Mouse (Mus musculus): ENCODE data around the gene Syt2.

The Syt2 gene

DNA sequence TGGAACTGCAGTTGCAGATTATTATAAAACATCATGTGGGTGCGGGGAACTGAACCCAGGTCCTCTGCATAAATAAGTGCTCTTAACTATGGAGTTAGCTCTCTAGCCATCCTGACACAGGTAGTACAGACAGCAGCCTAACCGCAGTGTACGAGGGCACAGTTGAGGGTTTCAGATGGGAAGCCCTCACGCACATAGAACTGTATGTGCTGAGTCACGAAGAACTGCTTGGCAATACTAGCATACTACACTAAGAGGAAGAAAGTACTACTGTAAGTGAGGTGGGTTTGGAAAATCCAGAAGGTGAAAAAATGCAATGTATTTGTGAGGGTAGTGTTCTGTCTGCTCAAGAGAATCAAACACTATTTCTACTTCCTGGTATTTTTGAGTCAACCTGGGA is 123.8 kb downstream of the Syt2 start:
- CTCF ChIA-PET = no interaction called here
- POLR2A ChIA-PET = interaction anchor here in 2 of 4 experiments (0.8 to 1.6 kb wide), 3 partner anchors 13 to 69 kb away, joined by 4 read pairs; no protein-coding TSS in a partner anchor

DNA sequence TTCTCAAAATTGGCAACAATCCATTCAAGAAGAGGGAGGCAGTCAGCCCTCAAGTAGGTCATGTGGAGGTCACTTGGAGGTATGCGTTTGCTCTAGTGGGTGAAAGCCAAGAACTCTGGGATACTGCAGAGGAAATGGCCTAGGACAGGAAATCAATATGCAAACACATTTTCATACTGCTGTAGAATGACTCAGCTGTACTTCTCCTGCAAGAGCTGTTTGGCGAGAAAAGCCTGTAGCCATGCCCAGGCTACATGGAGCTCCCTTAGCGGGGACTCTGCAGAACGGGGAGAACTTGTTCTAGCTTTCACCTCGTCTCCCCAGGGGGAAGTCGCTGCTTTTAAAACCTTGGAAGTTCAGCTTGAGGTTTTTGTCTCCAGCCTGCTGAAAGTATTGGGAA is 124.9 kb downstream of the Syt2 start:
- ChIA-PET POLR2A (interaction anchor here in 2 of 4 experiments (0.6 to 1.6 kb wide), 6 partner anchors 10 to 70 kb away, joined by 3 to 4 read pairs (median 3); no protein-coding TSS in a partner anchor), CTCF (interaction anchor here in 1 of 4 experiments (0.5 to 0.6 kb wide), 2 partner anchors 331 to 359 kb away, joined by 3 read pairs; no protein-coding TSS in a partner anchor)

- ChIA-PET POLR2A (interaction anchor here in 2 of 4 experiments (0.6 to 1.6 kb wide), 5 partner anchors 11 to 71 kb away, joined by 3 to 4 read pairs (median 3); no protein-coding TSS in a partner anchor), CTCF (interaction anchor here in 1 of 4 experiments (0.5 to 0.6 kb wide), 2 partner anchors 330 to 358 kb away, joined by 3 read pairs; no protein-coding TSS in a partner anchor)
Observed at GRCm38 (mm10) chr1:134771999-134772398, 125.5 kb downstream of the Syt2 start.

GRCm38 (mm10) chr1:134772821-134773220 is 126.3 kb downstream of the Syt2 start:
- POLR2A ChIA-PET = interaction anchor here in 3 of 4 experiments (0.6 to 1.4 kb wide), 8 partner anchors 8 to 449 kb away, joined by 3 to 5 read pairs (median 3); no protein-coding TSS in a partner anchor
- CTCF ChIA-PET = interaction anchor here in 2 of 4 experiments (0.6 to 0.7 kb wide), 4 partner anchors 28 to 437 kb away, joined by 4 to 6 read pairs (median 4); no protein-coding TSS in a partner anchor

- CTCF ChIA-PET = interaction anchor here in 2 of 4 experiments (0.5 to 0.7 kb wide), 8 partner anchors 28 to 504 kb away, joined by 3 to 6 read pairs (median 4); partner anchors contain the start of gene Elf3 (in 1 of the 2)
- POLR2A ChIA-PET = interaction anchor here in 3 of 4 experiments (0.5 to 2.6 kb wide), 11 partner anchors 8 to 556 kb away, joined by 3 to 6 read pairs (median 3); partner anchors contain the start of gene Klhl12 (in 1 of the 3)
Observed at GRCm38 (mm10) chr1:134773256-134773655, 126.8 kb downstream of the Syt2 start.

GRCm38 (mm10) chr1:134774247-134774646 is 127.8 kb downstream of the Syt2 start:
- ChIA-PET CTCF (interaction anchor here in 2 of 4 experiments (0.8 to 2.0 kb wide), 2 partner anchors 29 to 69 kb away, joined by 3 to 6 read pairs; no protein-coding TSS in a partner anchor), POLR2A (interaction anchor here in 3 of 4 experiments (1.3 to 2.6 kb wide), 3 partner anchors 9 to 14 kb away, joined by 3 to 6 read pairs (median 4); no protein-coding TSS in a partner anchor)

GRCm38 (mm10) chr1:134774728-134775287 is 128.3 kb downstream of the Syt2 start:
- ChIA-PET CTCF (interaction anchor here in 2 of 4 experiments (0.8 to 2.0 kb wide), 4 partner anchors 15 to 331 kb away, joined by 3 to 6 read pairs (median 4); no protein-coding TSS in a partner anchor), POLR2A (interaction anchor here in 3 of 4 experiments (0.5 to 2.6 kb wide), 4 partner anchors 12 to 712 kb away, joined by 4 to 6 read pairs (median 4); no protein-coding TSS in a partner anchor)

GRCm38 (mm10) chr1:134775631-134776030 is 129.2 kb downstream of the Syt2 start:
- CTCF ChIA-PET = interaction anchor here in 2 of 4 experiments (0.6 to 2.0 kb wide), 5 partner anchors 8 to 330 kb away, joined by 3 to 8 read pairs (median 5); no protein-coding TSS in a partner anchor
- POLR2A ChIA-PET = interaction anchor here in 2 of 4 experiments (0.7 to 2.6 kb wide), 6 partner anchors 10 to 279 kb away, joined by 3 to 7 read pairs (median 5); no protein-coding TSS in a partner anchor

GRCm38 (mm10) chr1:134777201-134777885 is 130.9 kb downstream of the Syt2 start:
- ChIA-PET CTCF (interaction anchor here in 1 of 4 experiments (0.6 kb wide), 1 partner anchor 1816 kb away, joined by 3 read pairs; no protein-coding TSS in a partner anchor), POLR2A (interaction anchor here in 1 of 4 experiments (0.7 kb wide), 1 partner anchor 698 kb away, joined by 3 read pairs; no protein-coding TSS in a partner anchor)

DNA sequence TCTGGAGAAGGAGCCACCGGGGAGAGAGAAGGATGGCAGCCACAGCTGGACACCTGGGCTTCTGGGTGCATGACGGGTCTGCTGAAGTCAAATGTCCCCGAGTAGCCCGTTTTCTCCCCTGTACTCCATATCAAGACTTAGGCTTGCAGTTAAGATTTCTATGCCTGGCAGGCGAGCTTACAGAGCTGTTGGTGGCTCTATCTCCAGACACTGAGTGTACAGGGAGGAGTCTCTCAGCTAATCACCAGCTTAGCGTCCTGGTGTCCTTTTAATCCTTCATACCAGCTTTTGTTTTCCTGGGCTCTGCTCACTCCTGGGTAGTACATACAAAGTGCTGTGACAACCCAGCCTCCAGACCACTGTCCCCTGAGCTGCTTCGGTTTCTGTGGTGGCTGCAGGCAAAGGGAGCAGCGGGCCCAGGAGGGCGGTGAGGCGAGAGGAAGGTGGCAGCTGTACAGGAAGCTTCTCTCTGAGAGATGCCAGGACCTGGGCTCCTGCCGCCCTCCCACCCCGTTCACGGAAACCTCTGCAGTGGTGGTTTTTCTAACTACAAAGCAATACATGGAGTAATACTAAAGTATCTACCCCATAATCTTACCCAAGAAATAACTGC is 131.6 kb downstream of the Syt2 start:
- POLR2A ChIA-PET = interaction anchor here in 2 of 4 experiments (0.5 to 0.6 kb wide), 2 partner anchors 25 to 597 kb away, joined by 3 to 5 read pairs; partner anchors contain the start of gene Shisa4 (in 1 of the 2)
- CTCF ChIA-PET = interaction anchor here in 2 of 4 experiments (0.6 kb wide), 2 partner anchors 66 to 1815 kb away, joined by 3 to 4 read pairs; no protein-coding TSS in a partner anchor

- CTCF ChIA-PET = no interaction called here
- POLR2A ChIA-PET = interaction anchor here in 1 of 4 experiments (1.6 kb wide), 1 partner anchor 12 kb away, joined by 4 read pairs; no protein-coding TSS in a partner anchor
Observed at GRCm38 (mm10) chr1:134782797-134783196, 136.3 kb downstream of the Syt2 start.

DNA sequence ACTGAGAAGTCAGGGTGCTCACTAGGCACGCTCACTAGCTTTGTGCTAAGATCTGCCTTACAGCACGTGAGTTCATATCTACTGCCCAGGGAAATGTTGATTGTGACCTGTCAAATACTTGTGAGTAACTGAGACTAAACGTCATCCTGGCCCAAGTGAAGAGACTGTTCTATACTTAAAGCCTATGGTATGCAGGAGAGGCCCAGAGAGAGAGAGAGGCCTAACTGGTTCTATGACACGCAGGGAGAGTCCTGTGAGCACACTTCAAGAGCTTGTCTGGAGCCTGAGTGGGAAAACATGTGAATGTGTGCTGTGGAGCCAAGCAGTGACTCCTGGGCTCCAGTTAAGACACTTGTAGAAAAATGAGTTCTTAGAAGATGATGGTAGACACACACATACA is 137.5 kb downstream of the Syt2 start:
- POLR2A ChIA-PET = interaction anchor here in 1 of 4 experiments (1.6 kb wide), 1 partner anchor 13 kb away, joined by 4 read pairs; no protein-coding TSS in a partner anchor

DNA sequence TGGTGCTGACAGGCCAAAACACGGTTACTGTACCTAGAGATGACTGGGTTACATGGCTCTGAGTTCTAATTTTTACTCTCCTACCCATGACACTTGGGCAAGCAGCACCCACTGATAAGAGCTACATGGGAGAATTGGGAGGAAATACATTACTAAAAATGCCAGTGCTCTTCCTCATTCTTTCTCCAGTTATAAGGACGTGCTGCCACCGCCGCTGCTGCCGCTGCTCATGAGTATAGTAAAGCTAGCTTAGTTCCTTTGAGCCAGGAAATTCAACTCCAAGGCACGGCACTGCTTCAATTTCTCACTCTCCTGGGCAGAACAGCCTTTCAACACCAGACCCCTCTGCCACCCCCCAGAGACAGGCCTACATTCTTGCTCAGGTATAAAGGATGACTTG is 138.0 kb downstream of the Syt2 start:
- CTCF ChIA-PET = no interaction called here
- POLR2A ChIA-PET = no interaction called here

More for the DNA sequence above, 137.5 kb downstream of the Syt2 start:
- CTCF ChIA-PET = no interaction called here

GRCm38 (mm10) chr1:134784911-134785310 is 138.4 kb downstream of the Syt2 start:
- POLR2A ChIA-PET = no interaction called here
- CTCF ChIA-PET = no interaction called here

DNA sequence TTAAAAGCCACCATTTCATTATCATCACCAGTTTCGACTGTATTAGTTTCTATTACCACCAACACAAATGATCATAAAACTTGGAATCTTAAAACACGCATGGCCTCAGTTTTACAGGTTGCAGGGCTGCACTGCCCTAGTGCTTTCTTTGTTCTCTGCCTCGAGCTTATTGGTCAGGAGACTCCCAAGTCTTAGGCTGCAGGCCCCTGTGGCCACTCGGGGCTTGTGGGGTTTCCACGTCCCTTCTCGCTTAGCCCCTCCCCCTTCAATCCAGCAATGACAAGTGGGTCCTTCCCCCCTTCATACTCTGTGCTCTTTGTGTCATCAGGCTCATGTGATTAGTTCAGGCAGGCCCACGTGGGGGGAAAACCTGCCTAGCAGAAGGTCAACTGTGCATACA is 141.6 kb downstream of the Syt2 start:
- ChIA-PET CTCF (interaction anchor here in 1 of 4 experiments (0.6 kb wide), 1 partner anchor 579 kb away, joined by 3 read pairs; no protein-coding TSS in a partner anchor), POLR2A (interaction anchor here in 2 of 4 experiments (0.7 to 0.8 kb wide), 2 partner anchors 12 to 17 kb away, joined by 3 to 4 read pairs; no protein-coding TSS in a partner anchor)

GRCm38 (mm10) chr1:134790716-134791439 is 144.4 kb downstream of the Syt2 start:
- CTCF ChIA-PET = no interaction called here
- POLR2A ChIA-PET = interaction anchor here in 2 of 4 experiments (0.6 to 1.9 kb wide), 6 partner anchors 9 to 560 kb away, joined by 3 to 6 read pairs (median 3); no protein-coding TSS in a partner anchor

DNA sequence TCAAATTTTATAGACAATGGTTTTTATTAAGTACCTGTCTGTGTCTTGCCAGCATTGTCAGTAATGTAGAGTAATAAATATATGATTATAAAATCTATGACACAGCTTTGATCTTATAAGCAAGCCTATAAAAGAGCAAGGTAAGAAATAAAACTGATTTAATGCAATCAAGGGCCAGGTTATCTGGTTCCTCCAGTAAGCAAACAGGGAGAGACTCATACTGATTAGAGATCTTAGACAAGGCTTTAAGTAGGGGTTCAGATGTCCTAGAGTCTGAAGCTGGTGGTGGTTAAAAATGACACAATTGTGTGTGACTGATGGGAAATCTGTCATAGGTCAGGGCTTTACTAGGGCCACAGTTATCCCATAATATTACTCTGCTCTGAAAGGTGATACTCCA is 145.0 kb downstream of the Syt2 start:
- CTCF ChIA-PET = interaction anchor here in 1 of 4 experiments (0.6 kb wide), 1 partner anchor 187 kb away, joined by 3 read pairs; no protein-coding TSS in a partner anchor
- POLR2A ChIA-PET = interaction anchor here in 1 of 4 experiments (0.6 to 1.9 kb wide), 4 partner anchors 9 to 560 kb away, joined by 3 to 6 read pairs (median 4); no protein-coding TSS in a partner anchor
